Mouse (Mus musculus) mesoderm, embryonic 11.5 days (tissue): ENCODE measurements around the gene Celsr1.
A peak's percentile ranks its signal among the peaks of the same experiment; 100 is the strongest.
"Not testable (repeated sequence)": the region's sequence is repeated elsewhere in the genome, so short reads cannot be mapped to it uniquely, and the experiment has no call there.

Source experiments
- DNase-seq: peaks from one replicate; pipeline ENCODE4 v3.0.0-alpha.2; 2012; ENCODE audit warnings: low read depth, low spot score

Celsr1 gene

DNA sequence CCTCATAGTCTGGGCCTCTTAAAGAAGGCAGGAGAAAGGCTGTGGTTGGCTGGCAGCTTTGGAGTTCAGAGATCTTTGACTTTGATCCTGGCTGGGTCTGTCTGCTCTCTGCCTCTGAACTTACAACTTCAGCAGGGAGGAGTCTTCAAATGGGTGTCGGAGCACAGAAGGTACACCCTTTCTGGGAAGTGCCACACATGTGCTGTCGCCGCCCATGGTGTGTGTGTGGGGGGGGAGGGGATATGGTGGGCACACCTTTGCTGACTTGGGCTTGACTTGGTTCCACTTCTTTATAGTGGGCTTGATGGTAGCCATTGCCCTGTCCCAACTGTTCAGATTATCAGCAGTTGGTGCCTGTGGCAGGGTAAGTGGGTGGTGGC is 31.3 kb upstream of the Celsr1 start:
- no peak for DNase-seq

DNA sequence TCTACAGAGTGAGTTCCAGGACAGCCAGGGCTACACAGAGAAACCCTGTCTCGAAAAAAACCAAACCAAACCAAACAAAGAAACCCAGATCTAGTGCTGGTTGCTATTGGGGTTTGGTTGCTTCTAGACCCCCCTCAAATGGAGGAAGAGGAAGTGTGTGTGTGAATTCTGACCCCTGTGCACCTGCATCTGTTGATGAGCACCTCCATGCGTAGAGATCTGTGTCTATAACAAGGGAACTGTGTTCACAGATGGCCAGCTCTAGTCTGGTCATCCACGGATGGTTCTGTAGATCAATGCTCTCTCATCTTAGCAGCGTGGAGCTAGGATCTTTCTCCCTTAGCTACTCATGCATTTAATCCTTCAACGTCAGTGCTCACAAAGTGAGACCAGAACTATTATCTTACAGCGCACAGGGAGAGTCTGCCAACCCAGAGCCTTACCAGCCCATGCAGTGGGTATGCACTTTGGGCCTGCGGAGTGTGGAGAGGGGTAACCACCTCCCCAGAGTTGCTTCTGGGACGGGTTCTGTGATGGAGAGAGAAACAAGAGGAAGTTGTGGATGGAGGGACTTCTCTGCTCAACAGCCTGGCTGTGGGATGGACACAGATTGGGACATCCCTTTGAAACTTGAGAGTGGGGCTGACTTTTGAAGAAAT is 30.7 kb upstream of the Celsr1 start:
- DNase-seq, result no peak

DNA sequence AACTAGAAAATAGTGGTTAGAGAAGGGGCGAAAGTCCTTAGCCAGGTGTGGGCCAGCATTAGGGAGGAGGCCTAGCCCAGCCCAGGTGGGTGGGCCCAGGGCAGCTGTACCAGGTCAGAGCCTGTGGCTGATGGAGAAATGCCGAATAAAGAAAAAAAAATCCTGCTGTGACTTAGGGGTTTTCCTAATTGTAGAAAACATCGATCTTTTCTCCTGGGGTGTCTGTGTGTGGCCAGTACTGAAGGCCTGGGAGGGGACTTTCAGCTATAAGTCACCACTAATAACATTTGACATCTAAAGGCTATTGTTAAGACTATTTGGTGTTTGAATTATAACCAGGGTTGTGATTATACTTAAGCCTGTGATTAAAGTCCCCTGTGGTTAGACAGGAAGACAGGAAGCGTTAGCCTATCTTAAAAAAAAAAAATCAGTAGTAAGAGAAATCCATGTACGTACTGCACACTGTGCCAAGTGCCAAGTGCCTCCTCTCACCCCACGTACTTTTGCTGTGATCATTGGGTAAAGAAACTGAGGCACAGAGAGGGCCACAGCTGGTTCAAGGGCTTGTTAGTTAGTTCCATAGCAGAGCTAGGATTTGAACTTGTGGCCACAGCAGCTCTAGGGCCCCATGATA is 28.4 kb upstream of the Celsr1 start:
- DNase-seq, result no peak

DNA sequence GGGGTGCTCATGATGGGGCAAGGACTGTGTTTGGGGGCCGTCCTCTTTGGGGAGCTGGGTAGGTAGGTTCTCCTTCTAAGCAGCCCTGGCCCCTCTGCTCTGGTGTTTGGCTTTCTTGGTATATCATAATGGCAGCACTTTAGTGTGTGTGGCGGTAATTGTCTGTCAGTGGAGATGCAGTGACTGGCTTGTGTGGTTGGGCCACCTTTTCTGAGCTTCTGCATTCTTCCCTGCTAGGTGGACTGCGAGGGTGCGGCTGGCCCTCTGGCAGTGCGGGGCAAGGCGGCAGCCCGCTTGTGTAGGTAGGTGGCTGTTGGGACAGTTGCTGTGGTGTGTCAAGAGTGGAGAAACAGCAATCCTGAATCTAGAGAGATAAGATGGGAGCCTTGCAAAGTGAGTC is 27.6 kb upstream of the Celsr1 start:
- no peak for DNase-seq

DNA sequence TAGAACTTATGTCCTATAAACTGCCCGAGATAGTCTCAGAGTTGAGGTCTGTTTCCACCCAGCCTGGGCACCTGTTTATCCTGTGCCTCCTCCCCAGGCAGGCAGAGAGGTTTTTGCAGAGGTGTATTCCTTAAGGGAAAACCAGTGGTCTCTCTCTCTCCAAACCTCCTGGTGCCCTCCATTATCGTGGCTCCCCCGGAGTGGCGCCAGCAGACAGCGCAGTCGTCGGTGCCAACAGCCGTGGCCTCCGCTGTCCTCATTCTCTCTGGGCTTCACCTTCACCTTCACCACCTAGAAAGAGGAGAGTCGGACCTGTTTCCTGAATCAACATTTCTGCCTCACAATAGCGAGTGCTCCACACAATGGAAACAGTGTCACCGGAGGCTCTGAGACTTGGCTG is 27.0 kb upstream of the Celsr1 start:
- no peak for DNase-seq

DNA sequence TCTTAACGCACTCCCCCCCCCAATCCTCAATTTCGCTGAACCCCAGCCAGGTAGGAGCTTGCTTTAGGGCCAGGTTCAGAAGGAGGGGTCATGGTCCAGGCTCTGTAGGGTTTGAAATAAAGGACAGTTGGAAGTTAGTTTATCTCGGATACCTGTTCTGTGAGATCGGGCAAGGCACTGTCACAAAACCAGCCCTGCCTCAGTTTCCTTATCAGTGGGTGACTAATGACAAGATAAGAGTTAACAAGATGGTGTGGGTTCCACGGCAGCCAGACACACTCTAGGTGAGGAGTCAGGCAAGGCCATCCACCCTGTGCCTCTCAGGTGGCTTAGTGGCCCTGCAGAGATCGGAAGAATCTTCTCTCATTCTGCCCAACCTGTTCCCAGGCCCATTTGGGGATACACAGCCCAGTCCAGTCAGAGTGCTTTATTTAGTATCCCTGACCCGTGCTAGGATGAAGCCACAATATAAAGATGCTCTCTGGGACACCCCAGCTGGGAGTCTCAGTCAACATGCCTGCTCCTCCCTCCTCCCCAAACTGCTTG is 26.3 kb upstream of the Celsr1 start:
- no peak for DNase-seq

DNA sequence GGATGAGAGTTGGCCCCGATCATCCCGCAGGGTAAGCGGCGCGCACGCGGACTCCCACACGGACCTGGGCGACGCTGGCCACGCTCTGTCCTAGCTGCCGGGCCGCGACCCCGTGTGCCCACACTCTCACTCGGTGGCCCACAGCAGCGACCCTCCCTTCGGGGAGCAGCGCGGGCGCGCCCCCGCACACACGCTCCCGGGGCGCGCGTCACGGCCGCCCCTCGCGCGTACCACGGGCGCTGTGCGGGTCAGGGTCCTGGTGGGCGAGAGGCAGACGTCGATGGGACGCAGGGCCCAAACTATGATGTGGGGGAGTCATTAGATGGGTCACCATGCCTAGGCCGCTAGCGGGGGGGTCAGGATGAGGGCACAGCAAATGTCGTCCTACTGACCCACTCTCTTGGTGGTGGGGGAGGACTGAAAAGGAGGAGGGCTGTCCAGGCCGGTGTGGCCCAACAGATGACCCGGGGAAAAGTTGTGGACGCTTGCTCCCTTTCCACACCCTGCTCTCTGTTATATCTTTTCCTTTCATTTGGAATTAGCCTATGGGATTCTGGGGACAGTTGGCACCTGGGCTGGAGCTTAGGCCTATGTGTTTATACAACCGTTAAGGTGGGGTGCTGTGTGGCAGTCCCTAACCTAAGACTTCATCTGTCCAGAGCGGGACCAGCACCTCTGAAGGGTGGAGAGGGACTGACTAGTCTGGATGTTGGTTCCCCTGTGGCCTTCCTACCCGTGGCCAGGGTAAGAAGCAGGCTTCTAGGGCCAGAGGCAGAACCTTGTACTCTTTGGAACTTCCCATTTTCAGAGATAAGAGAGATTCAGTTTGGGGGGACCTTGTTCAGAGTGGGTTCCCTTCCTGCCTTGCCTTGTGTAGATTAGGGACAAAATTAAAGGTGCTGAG is 25.6 kb upstream of the Celsr1 start:
- peak; percentile 45 for DNase-seq

DNA sequence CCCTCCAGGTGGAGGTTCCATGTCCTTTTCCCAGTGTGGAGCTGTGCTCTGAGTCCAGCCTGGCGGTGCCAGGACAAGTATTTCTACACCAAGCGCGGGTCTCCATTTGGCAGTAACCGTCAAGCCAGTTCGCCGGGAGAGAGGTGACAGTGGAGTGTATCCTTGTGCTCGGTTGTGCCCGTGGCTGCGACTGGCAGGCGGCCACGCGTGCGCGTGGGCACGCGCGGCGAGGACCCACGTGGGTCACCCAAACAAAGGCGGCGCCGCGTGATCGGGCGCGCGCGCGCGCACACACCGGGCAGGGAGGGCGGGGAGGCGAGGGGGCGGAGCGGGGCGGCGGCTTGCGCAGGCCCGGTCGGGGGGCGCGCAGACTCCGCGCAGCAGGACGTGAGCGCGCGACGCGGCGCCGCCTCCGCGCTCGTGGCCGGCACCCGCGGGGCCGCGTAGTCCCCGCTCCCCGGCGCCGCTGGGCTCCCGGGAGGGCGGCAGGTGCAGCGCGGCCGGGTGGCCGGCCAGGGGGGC is 24.9 kb upstream of the Celsr1 start:
- peak; percentile 87 for DNase-seq

DNA sequence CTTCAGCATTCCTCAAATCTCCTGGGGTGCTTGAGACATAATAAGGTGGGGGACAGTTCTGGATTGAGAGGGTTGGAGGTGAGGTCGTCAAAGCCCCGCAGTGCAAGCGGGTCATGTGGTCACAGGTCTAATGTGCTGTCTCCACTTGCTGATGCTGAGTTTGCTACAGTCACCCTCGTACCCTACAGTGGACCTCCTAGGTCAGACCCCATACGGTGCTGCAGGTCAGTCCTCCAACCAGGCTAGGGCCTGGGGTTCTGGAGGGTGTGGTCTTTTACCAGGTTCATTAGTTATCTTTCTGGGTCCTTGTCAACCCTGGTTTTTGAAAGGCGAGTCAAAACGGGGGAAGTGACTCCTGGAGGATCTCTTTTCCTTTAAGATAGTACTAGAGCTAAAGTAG is 24.3 kb upstream of the Celsr1 start:
- no peak for DNase-seq

DNA sequence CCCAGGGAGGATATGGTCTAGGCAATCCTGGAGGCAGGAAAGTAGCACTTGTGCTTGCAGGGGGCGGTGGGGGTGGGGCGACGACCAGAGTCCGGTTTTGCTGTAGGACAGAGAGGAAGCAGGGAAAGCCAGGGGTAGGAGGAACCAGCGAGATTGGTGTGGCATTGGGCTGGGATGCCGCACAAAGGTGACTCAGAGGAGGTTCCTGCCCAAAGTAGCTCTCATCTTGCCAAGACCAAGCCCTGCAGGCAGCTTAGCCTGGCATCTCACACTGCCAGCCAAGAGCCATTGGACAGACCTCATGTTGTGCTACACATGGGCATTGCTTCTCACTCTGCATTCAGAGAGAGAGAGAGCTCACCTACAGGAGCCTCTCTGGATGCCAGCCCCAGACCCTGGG is 23.8 kb upstream of the Celsr1 start, which contains the start of gene Gramd4:
Gene Gramd4 (plus strand): TSS at position 283 of the 400 bp plus-strand sequence.
- DNase-seq, result no peak

DNA sequence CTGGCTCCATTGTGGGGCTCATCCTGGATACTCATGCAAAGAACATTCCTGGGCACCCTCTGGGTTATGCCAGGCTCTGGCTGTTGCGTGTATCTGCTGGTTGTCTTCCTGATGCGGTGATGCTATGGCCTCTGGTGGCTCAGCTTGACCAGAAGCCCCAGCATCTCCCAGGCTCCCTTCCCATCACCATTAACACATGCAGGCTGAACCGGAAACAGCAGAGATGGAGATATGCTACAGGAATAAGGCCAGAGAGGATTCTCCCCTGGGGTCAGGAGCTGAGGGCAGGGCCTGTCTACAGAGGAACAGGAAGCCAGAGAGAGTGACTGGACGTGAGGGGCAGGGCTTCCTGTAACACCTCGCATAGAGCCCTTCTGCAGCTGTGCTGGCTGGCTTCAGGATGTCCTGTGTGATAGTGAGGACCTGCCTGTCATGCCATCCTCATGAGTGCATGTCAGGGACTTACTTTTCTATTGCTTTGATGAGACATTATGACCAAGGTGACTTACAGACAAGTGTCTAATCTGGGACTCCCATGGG is 22.7 kb upstream of the Celsr1 start:
- no peak for DNase-seq

DNA sequence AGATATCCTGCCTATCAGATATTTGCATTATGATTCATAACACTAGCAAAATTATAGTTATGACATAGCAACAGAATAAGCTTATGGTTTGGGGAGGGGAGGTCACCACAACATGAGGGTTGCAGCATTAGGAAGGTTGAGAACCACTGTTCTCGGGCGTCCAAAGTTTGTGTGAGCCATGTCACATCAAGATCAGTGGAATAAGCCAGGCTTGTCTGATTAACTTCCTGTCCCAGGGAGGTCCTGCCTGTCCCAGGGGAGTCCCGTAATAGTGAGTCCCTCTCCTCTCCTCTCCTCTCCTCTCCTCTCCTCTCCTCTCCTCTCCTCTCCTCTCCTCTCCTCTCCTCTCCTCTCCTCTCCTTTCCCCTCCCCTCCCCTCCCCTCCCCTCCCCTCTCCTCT is 21.3 kb upstream of the Celsr1 start:
- DNase-seq, result not testable (repeated sequence)

DNA sequence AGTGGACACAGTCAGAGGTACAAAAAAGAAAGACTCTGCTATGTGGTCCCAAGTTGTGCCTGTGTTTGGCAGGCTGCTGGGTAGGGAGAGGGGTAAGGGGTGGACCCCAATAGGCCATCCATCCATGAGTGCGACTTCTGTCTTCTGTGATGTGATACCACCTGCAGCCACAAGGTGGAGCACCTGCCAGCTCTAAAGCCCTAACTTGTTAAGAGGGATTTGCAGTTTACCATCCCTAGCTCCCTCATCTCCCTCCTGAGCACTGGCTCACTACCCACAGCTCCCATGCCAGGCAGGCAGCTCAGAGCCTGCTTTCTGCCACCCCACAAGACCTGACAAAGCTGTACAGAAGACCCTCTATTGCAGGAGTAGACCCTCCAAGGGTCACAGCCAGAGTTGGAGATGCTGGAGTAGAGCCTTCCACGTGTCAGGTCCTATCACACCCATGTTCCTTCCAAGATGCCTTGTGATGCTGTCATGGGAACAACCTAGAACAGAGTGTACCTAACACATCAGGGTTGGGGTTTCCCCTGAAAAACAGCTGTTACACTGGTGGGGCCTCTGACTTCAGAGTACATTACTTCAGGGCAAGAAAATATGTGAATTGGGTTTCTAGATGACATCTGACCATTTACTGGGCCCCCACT is 20.4 kb upstream of the Celsr1 start:
- peak; percentile 86 for DNase-seq

DNA sequence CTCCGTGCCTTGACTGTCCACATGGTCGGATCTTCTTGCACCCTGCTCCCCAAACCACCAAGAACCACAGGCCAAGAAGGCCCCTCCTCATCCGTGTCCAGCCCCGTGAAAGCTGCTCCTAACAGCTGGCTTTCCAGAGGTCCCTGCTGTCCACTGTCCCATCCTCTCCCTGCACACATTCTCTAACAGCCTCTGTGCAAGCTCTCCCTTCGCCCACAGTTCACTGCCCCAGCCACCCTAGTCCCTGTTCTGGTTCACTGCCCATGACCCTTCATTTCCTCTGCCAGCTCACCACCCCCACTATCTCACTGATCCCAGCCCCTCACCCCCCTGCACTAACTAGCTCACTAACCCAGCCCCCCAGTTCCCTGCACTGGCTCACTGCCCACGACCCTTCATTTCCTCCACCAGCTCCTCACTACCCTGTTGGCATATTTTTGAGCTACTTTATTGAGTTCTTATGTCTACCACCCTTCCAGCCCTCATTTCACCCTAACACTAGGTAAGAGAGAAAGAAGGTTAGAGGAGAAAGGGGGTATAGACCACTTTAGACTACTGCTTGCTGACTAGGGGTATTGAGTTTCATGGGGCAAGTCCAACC is 18.4 kb upstream of the Celsr1 start:
- DNase-seq, result no peak

DNA sequence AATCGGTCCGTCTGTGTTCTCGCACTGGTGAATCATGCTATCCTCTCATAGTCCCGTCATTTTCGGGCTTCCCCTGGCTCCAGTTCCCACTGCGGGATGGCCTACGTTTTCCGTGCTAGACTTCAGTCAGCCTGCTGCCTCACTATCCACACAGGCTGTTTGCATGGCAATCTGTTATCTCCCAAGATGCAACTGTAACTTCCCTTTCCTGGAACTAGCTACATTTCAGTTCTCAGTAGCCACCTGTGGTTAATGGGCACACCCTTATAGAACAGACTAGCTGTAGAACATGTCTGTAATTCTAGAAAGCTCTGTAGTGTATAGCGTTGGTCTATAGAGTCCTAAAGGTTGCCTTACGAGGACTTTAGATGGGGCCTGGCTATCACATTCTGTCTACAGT is 17.6 kb upstream of the Celsr1 start:
- DNase-seq, result no peak

DNA sequence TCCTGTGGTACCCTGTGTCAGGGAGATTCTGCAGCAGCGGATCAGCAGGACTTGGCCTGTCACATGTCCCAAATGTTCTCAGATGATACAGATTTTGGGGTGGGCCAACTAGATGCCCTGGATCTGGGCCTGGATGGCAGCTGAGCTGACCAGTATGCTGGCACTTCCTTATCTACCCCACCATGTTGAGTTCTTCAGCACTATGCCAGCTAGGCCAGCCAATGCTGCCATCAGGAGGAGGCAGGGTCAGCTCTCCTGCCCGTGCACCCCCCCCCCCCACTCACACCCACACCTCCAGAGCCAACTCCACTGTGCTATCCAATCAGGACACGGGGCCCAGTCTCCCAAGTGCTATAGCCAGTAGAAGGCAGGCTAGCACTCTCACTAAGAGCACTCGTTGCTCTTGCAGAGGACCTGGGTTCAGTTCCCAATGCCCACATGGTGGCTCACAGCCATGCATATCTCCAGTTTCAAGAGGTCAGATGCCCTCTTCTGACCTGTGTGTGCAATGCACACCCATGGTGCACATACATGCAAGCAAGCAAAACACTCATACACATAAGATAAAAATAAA is 16.7 kb upstream of the Celsr1 start:
- DNase-seq, result no peak

DNA sequence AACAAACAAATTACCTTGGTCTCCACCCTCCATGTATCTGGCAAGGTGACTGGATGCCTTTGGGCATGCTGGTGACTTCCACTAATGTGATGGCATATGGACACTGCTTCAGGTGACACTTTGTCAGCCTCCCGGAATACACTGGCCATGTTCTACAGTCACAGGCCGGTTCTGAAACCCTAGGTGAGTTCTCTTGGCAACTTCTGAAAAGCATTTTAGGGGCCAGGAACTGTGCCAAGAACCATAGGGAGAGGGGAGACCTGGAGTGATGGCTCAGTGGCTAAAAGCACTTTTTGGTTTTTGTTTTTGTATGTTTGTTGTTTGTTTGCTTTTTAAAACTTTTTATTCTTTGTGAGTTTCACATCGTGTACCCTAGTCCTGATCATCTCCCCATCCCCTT is 15.9 kb upstream of the Celsr1 start:
- no peak for DNase-seq

DNA sequence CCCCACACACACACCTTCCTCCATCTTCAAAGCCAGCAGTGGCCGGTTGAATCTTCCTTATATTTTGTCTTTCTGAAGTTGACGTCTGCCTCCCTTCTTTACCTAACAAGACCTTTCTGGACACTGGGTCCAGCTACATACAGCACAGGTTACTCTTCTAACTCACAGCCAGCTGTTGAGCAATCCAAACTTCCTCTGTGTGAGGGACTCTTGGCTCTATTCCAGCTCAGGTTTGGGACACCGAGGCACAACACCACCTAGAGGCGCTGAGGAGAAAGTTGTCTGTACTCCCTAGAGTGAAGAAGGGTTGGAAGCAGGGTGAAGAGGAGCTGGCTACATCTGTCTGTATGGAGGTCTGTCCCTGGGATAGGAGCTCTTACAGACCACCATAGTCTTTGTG is 8.8 kb upstream of the Celsr1 start:
- no peak for DNase-seq

DNA sequence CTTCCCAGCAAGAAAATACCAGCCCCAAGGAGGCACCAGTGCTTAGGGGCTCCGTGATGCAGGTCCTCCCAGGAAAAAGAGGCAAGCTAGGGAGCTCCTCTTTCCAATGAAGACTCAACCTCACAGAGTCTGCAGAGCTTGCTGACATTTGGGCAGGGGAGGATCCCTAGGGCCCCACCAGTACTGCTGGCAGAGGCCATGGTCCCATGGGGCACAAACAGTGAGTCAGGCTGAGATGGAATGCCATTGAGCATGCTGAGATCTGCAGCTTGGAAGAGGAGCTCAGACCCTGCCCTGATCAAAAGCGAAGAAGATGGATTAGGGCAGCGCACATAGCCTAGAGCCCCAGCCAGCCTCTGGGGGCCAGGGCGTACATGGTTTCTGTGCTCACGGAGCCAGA is 7.8 kb upstream of the Celsr1 start:
- no peak for DNase-seq

DNA sequence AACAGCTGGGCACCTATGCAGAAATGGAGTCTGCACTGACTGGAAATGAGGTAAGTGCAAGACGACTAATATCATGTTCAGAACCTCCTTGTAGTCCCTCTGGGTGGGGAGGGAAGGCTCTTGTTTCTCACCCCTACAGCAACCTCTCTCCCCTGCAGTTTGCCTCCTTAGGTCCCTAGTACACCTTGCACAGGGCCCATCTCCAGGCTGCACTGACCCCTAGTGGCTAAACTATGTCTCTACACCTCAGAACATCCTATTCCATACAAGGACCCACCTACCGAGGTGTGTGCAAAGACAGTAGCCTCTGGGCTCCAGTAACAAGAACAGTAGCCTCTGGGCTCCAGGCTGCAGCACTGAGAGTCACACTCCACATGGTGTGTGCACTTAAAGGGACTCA is 5.2 kb upstream of the Celsr1 start:
- peak; percentile 86 for DNase-seq

DNA sequence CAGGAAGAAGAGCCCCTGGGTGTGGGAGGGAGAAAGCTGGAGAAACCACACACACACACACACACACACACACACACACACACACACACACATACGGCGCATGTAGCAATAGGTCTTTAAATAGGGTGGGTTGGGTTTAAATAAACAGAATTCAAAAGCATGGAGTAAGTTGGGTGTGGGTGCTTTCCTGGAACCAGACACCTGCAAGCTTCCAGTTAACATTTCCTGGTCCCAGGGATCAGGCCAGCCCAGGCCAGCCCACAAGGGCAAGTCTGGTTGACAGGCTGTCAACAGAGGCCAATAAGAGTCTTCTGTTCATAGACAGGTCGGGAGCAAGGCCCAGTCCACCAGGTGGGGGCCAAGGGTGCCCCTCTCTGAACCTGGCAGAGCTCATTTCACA is 2.3 kb upstream of the Celsr1 start:
- DNase-seq, result no peak
